Mouse (Mus musculus) cerebellum, adult 2 months (tissue): ENCODE data around the gene Acacb.

ENCODE experiments used
- CTCF ChIP-seq: fragments of 200-500 bp; IDR thresholded peaks from 2 replicates; pipeline ENCODE4 v1.5.1; 2011; ENCODE audit warnings: low read depth, mild to moderate bottlenecking, control low read depth, low read length, moderate library complexity, borderline replicate concordance; ENCODE audit not compliant: insufficient read depth
- POLR2A ChIP-seq: fragments of 200-500 bp; IDR thresholded peaks from 2 replicates; pipeline ENCODE4 v1.6.1; 2011; ENCODE audit warnings: low read length, control low read depth, borderline replicate concordance; ENCODE audit not compliant: insufficient read depth

GRCm38 (mm10) chr5:114179541-114179940 is 33.2 kb downstream of the Acacb start:
- TF ChIP-seq POLR2A (no peak), CTCF (no peak)
